Mouse (Mus musculus) left cerebral cortex, adult 8-10 months (tissue): Measurements from ENCODE around the gene Myod1. TPM values are rescaled to one million over a fixed set of nuclear protein-coding genes. Genes with fewer than 3 reads are reported as not detected.

Source experiments
- DNase-seq, 2 experiments: peaks; one replicate each; pipeline ENCODE4 v3.0.0; 2022; ENCODE audit warnings: low spot score in 2 of 2
- total RNA-seq, 4 experiments: library from RNA; stranded (reverse); gene quantifications; 2 replicates each; pipeline ENCODE4 v1.2.4; 2022

Gene Myod1
- total RNA-seq, 4 experiments from 2014 or later, result 0.19 to 0.23 TPM; not detected in 2

- peak in 1 of 2 experiments; percentile 71 for DNase-seq
These were observed 39.6 kb downstream of the Myod1 start for GRCm38 (mm10) chr7:46415818-46416425.

- no peak for DNase-seq
These were observed 41.2 kb downstream of the Myod1 start for GRCm38 (mm10) chr7:46417467-46417866.

- DNase-seq, result no peak
These were observed 41.9 kb downstream of the Myod1 start for GRCm38 (mm10) chr7:46418102-46418622.

GRCm38 (mm10) chr7:46421535-46421934 lies 45.3 kb downstream of the Myod1 start:
- DNase-seq, result peak in 1 of 2 experiments; percentile 67

- DNase-seq, result no peak
These were observed 45.9 kb downstream of the Myod1 start for GRCm38 (mm10) chr7:46422052-46422763.

GRCm38 (mm10) chr7:46422764-46423412 lies 46.6 kb downstream of the Myod1 start:
- DNase-seq, result peak; percentile 57 to 77

GRCm38 (mm10) chr7:46423951-46424350 lies 47.7 kb downstream of the Myod1 start:
- DNase-seq, result no peak

- DNase-seq, result no peak
These were observed 48.7 kb downstream of the Myod1 start for GRCm38 (mm10) chr7:46425012-46425411.

Other genes starting within 250 kb of the Myod1 start
- 10 to 100 TPM; 33.4 to 41.0 (median 38.5) TPM for gene Abcc8, start 196.4 kb upstream of the Myod1 start, total RNA-seq
- under 1 TPM in 2 of 4 experiments, not detected in 2; 0.24 to 0.79 TPM for gene Ush1c, start 138.0 kb upstream of the Myod1 start, total RNA-seq
- under 1 TPM; 0.07 to 0.11 (median 0.10) TPM for gene Otog, start 135.5 kb upstream of the Myod1 start, total RNA-seq
- gene Kcnc1, start 20.0 kb downstream of the Myod1 start, total RNA-seq, result 100 to 1,000 TPM; 134 to 153 (median 136) TPM